Mouse (Mus musculus) ovary, postnatal 10 days (tissue): ENCODE data around the gene Ptprh.
"Not testable (repeated sequence)": the region's sequence is repeated elsewhere in the genome, so short reads cannot be mapped to it uniquely, and the experiment has no call there.

Experiments
- DNase-seq: peaks from one replicate; pipeline ENCODE4 v3.0.0; 2022; ENCODE audit warnings: low spot score

The Ptprh gene

GRCm38 (mm10) chr7:4602969-4603368 is 872 bp downstream of the Ptprh start:
- no peak for DNase-seq

GRCm38 (mm10) chr7:4597046-4597445 is 6.8 kb downstream of the Ptprh start:
- DNase-seq, result not testable (repeated sequence)

GRCm38 (mm10) chr7:4581481-4581880 is 22.4 kb downstream of the Ptprh start:
- DNase-seq, result not testable (repeated sequence)

GRCm38 (mm10) chr7:4572361-4572760 is 31.5 kb downstream of the Ptprh start:
- DNase-seq, result not testable (repeated sequence)

- DNase-seq, result no peak
These were observed 41.2 kb downstream of the Ptprh start for GRCm38 (mm10) chr7:4562660-4563059.

- no peak for DNase-seq
These were observed 46.7 kb downstream of the Ptprh start for GRCm38 (mm10) chr7:4557167-4557560.

GRCm38 (mm10) chr7:4556256-4557166 is 47.3 kb downstream of the Ptprh start:
- DNase-seq, result peak; percentile 24

GRCm38 (mm10) chr7:4547221-4547641 is 56.6 kb downstream of the Ptprh start, which contains the start of gene Syt5:
Gene Syt5, minus strand, starts transcription at chr7:4547541.
- no peak for DNase-seq

- DNase-seq, result no peak
These were observed 57.2 kb downstream of the Ptprh start for GRCm38 (mm10) chr7:4546591-4547131.

GRCm38 (mm10) chr7:4546050-4546449 is 57.8 kb downstream of the Ptprh start:
- DNase-seq, result no peak

- DNase-seq, result no peak
These were observed 61.8 kb downstream of the Ptprh start for GRCm38 (mm10) chr7:4542013-4542412.

GRCm38 (mm10) chr7:4541344-4541743 is 62.5 kb downstream of the Ptprh start:
- no peak for DNase-seq

GRCm38 (mm10) chr7:4539019-4539418 is 64.8 kb downstream of the Ptprh start:
- no peak for DNase-seq

- DNase-seq, result no peak
These were observed 66.7 kb downstream of the Ptprh start for GRCm38 (mm10) chr7:4537181-4537580.

GRCm38 (mm10) chr7:4536369-4536768 is 67.5 kb downstream of the Ptprh start:
- DNase-seq, result no peak

GRCm38 (mm10) chr7:4532005-4532729 is 71.7 kb downstream of the Ptprh start, which contains the start of gene Dnaaf3:
Gene Dnaaf3, minus strand, starts transcription at chr7:4532453.
- peak; percentile 36 for DNase-seq

GRCm38 (mm10) chr7:4530166-4530565 is 73.7 kb downstream of the Ptprh start:
- not testable (repeated sequence) for DNase-seq

- no peak for DNase-seq
These were observed 76.5 kb downstream of the Ptprh start for GRCm38 (mm10) chr7:4527302-4527689.

GRCm38 (mm10) chr7:4526341-4527301 is 77.2 kb downstream of the Ptprh start:
- DNase-seq, result no peak

GRCm38 (mm10) chr7:4524212-4524922 is 79.5 kb downstream of the Ptprh start, which contains the start of gene Tnni3:
Gene Tnni3, minus strand, starts transcription at chr7:4524229.
- DNase-seq, result not testable (repeated sequence)
